Mouse (Mus musculus) stomach, embryonic 14.5 days (tissue): ENCODE results near the gene Zzef1. TPM values are rescaled to one million over a fixed set of nuclear protein-coding genes. Genes with fewer than 3 reads are reported as not detected.

Source experiments
- ATAC-seq: fragments of 200-750 bp; cut with Nextera tagmentation; 2 replicates; pipeline ENCODE4 v1.8.0; 2017; ENCODE audit warnings: low read depth, moderate TSS enrichment; ENCODE audit not compliant: insufficient number of reproducible peaks, insufficient read depth, low FRiP score
- H3K27ac ChIP-seq: fragments of 300-500 bp; sonication (generic); 2 replicates; pipeline ENCODE4 v1.5.1; 2014; ENCODE audit warnings: mild to moderate bottlenecking, low read length, moderate library complexity, mixed read lengths
- H3K27me3 ChIP-seq: fragments of 300-500 bp; sonication (generic); 2 replicates; pipeline ENCODE4 v1.6.1; 2014; ENCODE audit warnings: low read length, control low read depth, mixed read lengths; ENCODE audit not compliant: control insufficient read depth, insufficient read depth
- H3K36me3 ChIP-seq: fragments of 300-500 bp; sonication (generic); 2 replicates; pipeline ENCODE4 v1.6.1; 2014; ENCODE audit warnings: mild to moderate bottlenecking, control low read depth, low read length, moderate library complexity, mixed read lengths; ENCODE audit not compliant: control insufficient read depth, insufficient read depth
- H3K4me1 ChIP-seq: fragments of 300-500 bp; sonication (generic); 2 replicates; pipeline ENCODE4 v1.6.1; 2014; ENCODE audit warnings: low read length, control low read depth, mixed read lengths; ENCODE audit not compliant: control insufficient read depth, insufficient read depth
- H3K4me2 ChIP-seq: fragments of 300-500 bp; sonication (generic); replicated peaks from 2 replicates; pipeline ENCODE4 v1.6.1; 2014; ENCODE audit warnings: low read depth, low read length, control low read depth
- H3K4me3 ChIP-seq: fragments of 300-500 bp; sonication (generic); 2 replicates; pipeline ENCODE4 v1.5.1; 2014; ENCODE audit warnings: low read depth, low read length, control low read depth
- H3K9ac ChIP-seq: fragments of 300-500 bp; sonication (generic); replicated peaks from 2 replicates; pipeline ENCODE4 v1.6.1; 2014; ENCODE audit warnings: low read depth, mild to moderate bottlenecking, control low read depth, low read length, moderate library complexity, mixed read lengths
- H3K9me3 ChIP-seq: fragments of 300-500 bp; sonication (generic); 2 replicates; pipeline ENCODE4 v1.6.1; 2016; ENCODE audit warnings: low read depth, low read length, control low read depth; ENCODE audit not compliant: control insufficient read depth
- WGBS: fragments of 180-500 bp; shearing (Covaris S2); extraction: QIAGEN DNeasy Blood & Tissue Kit; methylation state at CpG from one replicate; pipeline ENCODE4 v1.1.7; 2014; 5-methylcytosine and 5-hydroxymethylcytosine counted together
- polyA plus RNA-seq: library from polyadenylated mRNA; unstranded; fragments of >200 nt; fragmentation: Nextera tagmentation; extraction: Ambion mirVana; gene quantifications from 2 replicates; pipeline ENCODE4 v1.2.1, GENCODE M21; 2014

The Zzef1 gene
- polyA plus RNA-seq, 1 experiment from 2014 or later: 13.8 TPM

DNA sequence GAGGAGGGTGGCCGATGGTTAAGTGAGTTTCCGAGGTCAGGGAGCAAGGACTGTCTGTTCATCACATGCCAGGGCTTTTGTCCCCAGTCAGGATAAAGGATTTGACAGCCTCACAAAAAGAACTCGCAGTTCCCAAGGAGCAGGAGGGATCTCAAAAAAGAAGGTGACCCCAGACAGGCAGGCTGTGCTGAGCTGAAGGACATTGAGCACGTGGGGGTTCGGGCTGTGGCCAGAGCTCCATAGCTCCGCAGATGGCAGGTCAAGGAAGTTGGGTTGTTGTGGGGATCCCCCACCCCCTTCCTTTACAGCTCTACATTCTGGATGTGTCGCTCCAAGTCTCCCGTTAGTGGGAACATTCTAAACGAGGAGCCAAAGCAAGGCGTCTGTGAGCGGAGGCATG, 151.8 kb downstream of the Zzef1 start:
- H3K4me2 ChIP-seq: no peak overlapping the region
- ATAC-seq: no peak
- H3K9me3 ChIP-seq: no peaks in the 10 kb centered on the region
- WGBS: 71% methylated on average over 11 of the region's 11 CpGs
- H3K9ac ChIP-seq: no peak overlapping the region
- H3K27me3 ChIP-seq: no peaks in the 10 kb centered on the region
- no peaks in the 10 kb centered on the region for H3K36me3 ChIP-seq
- H3K4me1 ChIP-seq: peaks cover 39% of the 10 kb centered on the region
- H3K27ac ChIP-seq: no peak overlapping the region
- H3K4me3 ChIP-seq: no peak overlapping the region

GRCm38 (mm10) chr11:72948254-72948653, 152.2 kb downstream of the Zzef1 start:
- no peak overlapping the region for H3K4me2 ChIP-seq
- ATAC-seq: no peak
- H3K4me1 ChIP-seq: peaks cover 43% of the 10 kb centered on the region
- H3K27me3 ChIP-seq: no peaks in the 10 kb centered on the region
- H3K27ac ChIP-seq: no peak overlapping the region
- no peaks in the 10 kb centered on the region for H3K9me3 ChIP-seq
- 73% methylated on average over 7 of the region's 7 CpGs for WGBS
- H3K9ac ChIP-seq: no peak overlapping the region
- H3K4me3 ChIP-seq: no peak overlapping the region
- no peaks in the 10 kb centered on the region for H3K36me3 ChIP-seq

DNA sequence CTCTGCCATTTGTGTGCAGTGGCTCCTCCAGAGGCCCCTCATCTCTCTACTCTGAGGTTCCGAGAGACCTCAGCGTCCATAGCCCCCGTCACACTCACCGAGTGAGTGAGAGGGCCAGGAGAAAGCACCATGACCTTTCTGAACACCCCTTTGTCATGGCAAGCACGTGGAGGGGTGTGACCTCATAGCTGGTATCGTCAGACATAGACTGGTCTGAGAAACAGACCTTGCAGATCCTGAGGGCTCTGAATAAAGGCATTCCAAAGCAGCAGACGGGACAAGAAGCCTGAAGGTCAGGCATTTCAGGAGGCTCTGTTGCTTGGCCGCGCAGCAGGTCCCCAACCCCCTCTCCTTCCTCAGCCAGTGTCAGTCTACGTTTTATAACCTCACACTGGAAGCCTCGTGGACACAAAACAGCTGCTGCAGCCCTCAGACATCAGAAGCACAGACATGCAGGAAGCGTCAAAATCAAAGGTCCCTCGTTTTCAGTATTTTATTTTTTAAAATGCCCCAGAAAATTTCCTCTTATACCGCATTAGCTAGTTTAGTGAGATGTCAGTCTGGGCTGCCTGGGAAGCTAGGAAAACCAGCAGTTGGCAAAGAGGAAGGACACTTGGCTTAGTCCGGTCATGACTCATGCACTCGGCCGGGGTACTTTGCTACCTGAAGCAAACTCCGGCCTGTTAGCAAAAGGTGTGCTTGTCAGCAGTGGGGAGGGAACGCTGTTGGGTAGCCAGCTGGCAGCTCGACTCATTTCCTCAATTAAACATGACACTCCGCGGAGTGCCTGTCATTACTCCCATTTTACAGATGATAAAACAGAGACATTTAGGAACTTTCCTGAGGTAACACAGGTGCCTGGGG, 155.3 kb downstream of the Zzef1 start:
- 37% methylated on average over 22 of the region's 22 CpGs for WGBS
- no peak overlapping the region for H3K4me3 ChIP-seq
- H3K27me3 ChIP-seq: no peaks in the 10 kb centered on the region
- no peaks in the 10 kb centered on the region for H3K36me3 ChIP-seq
- ATAC-seq: no peak
- H3K4me1 ChIP-seq: peaks cover 31% of the 10 kb centered on the region
- H3K4me2 ChIP-seq: no peak overlapping the region
- H3K9me3 ChIP-seq: no peaks in the 10 kb centered on the region
- no peak overlapping the region for H3K9ac ChIP-seq
- H3K27ac ChIP-seq: peak overlapping the region; percentile 13; the same call in 1 of the 2 replicates

DNA sequence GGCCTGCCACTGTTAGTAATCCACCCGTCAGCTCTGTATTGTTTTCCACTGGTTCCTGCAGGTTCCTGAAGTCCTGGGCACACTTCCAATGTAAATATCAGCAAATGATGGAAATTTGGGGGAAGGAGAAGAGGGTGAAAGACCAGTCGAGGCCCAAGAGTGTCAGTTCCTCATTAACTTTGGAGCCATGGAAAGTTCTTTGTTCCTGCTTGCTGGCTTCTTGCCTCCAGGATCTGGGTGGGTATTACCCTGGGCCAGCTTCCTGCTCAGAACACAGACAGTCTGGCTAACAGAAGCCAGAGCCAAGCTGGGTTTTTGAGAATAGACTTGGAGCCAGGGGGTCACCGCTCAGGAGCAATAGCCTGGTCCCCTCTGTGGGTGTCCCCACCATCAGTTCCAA, 156.2 kb downstream of the Zzef1 start:
- no peak for ATAC-seq
- Histone ChIP-seq H3K27me3 (no peaks in the 10 kb centered on the region), H3K9ac (no peak overlapping the region), H3K9me3 (no peaks in the 10 kb centered on the region), H3K4me2 (no peak overlapping the region), H3K4me1 (peaks cover 26% of the 10 kb centered on the region), H3K36me3 (no peaks in the 10 kb centered on the region), H3K27ac (no peak overlapping the region; the same call in 1 of the 2 replicates), H3K4me3 (no peak overlapping the region)
- 37% methylated on average over 3 of the region's 3 CpGs for WGBS

- H3K27ac ChIP-seq: no peak overlapping the region; the same call in 1 of the 2 replicates
- ATAC-seq: no peak
- no peaks in the 10 kb centered on the region for H3K36me3 ChIP-seq
These were observed 156.7 kb downstream of the Zzef1 start for GRCm38 (mm10) chr11:72952697-72953096.

DNA sequence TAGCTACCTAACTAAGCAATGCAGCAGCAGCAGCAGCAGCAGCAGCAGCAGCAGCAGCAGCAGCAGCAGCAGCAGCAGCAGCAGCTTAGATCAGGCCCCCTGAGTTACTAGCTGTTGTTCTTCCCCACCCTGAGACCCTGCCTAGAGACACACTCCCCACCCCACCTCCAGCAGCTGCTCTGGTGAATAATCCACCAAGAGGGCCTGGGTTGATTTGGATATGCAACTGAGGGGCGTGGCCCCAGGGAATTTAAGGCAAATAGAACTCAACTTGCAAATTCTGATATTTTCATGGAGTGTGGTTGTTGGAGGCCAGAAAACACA, 157.1 kb downstream of the Zzef1 start:
- H3K4me3 ChIP-seq: no peak overlapping the region
- WGBS: 71% methylated on average over 1 of the region's 1 CpGs
- no peaks in the 10 kb centered on the region for H3K27me3 ChIP-seq
- H3K4me2 ChIP-seq: no peak overlapping the region
- no peaks in the 10 kb centered on the region for H3K9me3 ChIP-seq
- H3K9ac ChIP-seq: no peak overlapping the region
- H3K27ac ChIP-seq: no peak overlapping the region; the same call in 1 of the 2 replicates
- no peak for ATAC-seq
- no peaks in the 10 kb centered on the region for H3K36me3 ChIP-seq
- peaks cover 26% of the 10 kb centered on the region for H3K4me1 ChIP-seq

More at GRCm38 (mm10) chr11:72952697-72953096, 156.7 kb downstream of the Zzef1 start:
- 86% methylated on average over 6 of the region's 6 CpGs for WGBS
- Histone ChIP-seq H3K27me3 (no peaks in the 10 kb centered on the region), H3K4me2 (no peak overlapping the region), H3K9ac (no peak overlapping the region), H3K4me1 (peaks cover 26% of the 10 kb centered on the region), H3K9me3 (no peaks in the 10 kb centered on the region), H3K4me3 (no peak overlapping the region)

DNA sequence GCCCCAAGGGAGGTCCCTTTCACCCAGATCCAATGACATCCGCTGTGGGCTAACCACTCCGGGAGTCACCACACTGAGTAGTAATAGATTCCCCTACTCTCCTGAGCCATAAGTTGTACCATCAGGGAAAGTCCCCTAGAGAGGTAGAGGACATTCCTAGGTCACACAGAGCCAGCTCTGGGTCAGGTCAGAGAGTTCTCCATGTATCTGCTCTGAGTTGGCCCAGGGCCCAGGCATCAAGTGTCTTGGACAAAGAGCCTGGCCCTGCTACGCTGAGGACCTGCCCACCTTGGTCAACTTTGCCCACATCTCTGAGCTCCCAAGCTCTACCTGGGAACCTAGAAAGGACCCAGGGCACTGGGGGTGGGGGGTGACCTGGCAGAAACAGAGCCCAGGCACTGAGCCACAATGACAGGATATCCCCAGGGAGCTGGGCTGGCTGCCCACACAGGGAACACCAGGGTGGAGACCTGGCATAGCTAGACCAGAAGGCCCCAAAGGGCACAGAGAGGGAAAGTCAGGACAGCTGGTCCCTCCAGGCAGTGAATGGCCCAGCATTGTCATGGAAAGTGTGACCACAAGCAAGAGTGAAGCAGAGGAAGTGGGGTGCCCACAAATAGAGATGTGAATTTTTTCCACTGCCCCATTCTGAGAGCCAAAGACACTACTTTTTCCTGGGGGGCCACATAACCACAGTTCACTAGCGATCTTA, 157.6 kb downstream of the Zzef1 start:
- H3K9me3 ChIP-seq: no peaks in the 10 kb centered on the region
- H3K4me3 ChIP-seq: no peak overlapping the region
- H3K4me1 ChIP-seq: peaks cover 26% of the 10 kb centered on the region
- 83% methylated on average over 4 of the region's 4 CpGs for WGBS
- no peak overlapping the region for H3K4me2 ChIP-seq
- H3K36me3 ChIP-seq: no peaks in the 10 kb centered on the region
- H3K27me3 ChIP-seq: no peaks in the 10 kb centered on the region
- ATAC-seq: no peak
- H3K9ac ChIP-seq: no peak overlapping the region
- H3K27ac ChIP-seq: no peak overlapping the region

GRCm38 (mm10) chr11:72954216-72954615, 158.2 kb downstream of the Zzef1 start:
- Histone ChIP-seq H3K27ac (no peak overlapping the region), H3K27me3 (no peaks in the 10 kb centered on the region), H3K4me2 (no peak overlapping the region), H3K4me3 (no peak overlapping the region), H3K4me1 (peaks cover 29% of the 10 kb centered on the region), H3K9ac (no peak overlapping the region), H3K36me3 (no peaks in the 10 kb centered on the region), H3K9me3 (no peaks in the 10 kb centered on the region)
- ATAC-seq: no peak
- WGBS: 93% methylated on average over 4 of the region's 4 CpGs
